Mouse (Mus musculus): ENCODE measurements around the gene Myh11. TPM values are rescaled to one million over a fixed set of nuclear protein-coding genes. Genes with fewer than 3 reads are reported as not detected.
"Not testable (repeated sequence)": the region's sequence is repeated elsewhere in the genome, so short reads cannot be mapped to it uniquely, and the experiment has no call there.

Myh11 gene
- polyA plus RNA-seq, 1 experiment from 2014 or later: 0.17 TPM

DNA sequence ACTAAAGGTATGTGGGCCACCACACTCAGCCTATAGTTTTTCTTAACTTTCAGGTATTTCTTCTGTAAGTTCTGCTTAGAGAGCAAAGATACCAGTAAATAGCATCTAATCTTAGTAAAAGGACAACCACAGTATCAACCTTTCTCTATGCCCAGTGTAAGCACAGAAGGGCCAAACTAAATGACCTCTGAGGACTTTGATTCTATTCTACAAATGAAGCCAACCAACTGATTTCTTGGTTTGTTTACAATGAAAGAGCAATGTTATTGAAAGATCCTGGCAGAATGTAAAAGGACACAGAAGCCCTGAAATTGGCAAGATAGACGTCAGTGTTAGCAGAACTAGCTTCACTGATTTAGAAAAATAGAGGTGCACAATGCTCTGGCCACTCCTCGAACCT lies 135.5 kb downstream of the Myh11 start:
- not testable (repeated sequence) for DNase-seq (ENCODE audit: low spot score)
- peaks cover 36% of the 10 kb centered on the region for H3K36me3 ChIP-seq (replicated peaks)
- 87% methylated on average over 1 of the region's 2 CpGs for WGBS

DNA sequence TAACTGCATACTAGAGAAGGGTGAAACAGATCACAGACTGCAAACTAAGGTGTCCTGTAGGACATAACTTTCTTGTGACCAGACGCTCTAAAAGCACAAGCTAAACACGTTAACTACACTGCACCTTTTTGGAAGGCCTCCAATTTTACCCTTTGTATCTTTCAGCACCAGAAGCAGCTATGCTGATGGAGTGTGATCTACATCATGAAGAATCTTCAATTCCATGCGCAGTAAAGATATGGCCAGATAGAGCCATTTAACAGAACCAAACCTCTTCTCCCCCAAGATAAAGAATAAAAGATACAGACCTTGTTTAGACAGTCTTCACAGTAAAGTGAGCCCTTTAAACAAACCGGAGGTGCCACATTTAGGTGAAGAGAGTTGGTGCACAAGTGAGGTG lies 139.5 kb downstream of the Myh11 start:
- DNase-seq (ENCODE audit: low spot score): no peak
- Histone ChIP-seq H3K4me3 (no peak overlapping the region), H3K27ac (replicated peaks) (no peak overlapping the region), H3K27me3 (replicated peaks; ENCODE audit: low read depth, poor library complexity, severe bottlenecking) (no peaks in the 10 kb centered on the region), H3K36me3 (replicated peaks) (peaks cover 72% of the 10 kb centered on the region), H3K9me3 (no peaks in the 10 kb centered on the region), H3K4me1 (no peaks in the 10 kb centered on the region)
- 92% methylated on average over 4 of the region's 4 CpGs for WGBS

More for the DNA sequence above, 135.5 kb downstream of the Myh11 start:
- H3K27me3 ChIP-seq (replicated peaks; ENCODE audit: low read depth, poor library complexity, severe bottlenecking); H3K9me3 ChIP-seq; H3K27ac ChIP-seq (replicated peaks); H3K4me3 ChIP-seq: not testable (repeated sequence)
- H3K4me1 ChIP-seq: peaks cover 18% of the 10 kb centered on the region

DNA sequence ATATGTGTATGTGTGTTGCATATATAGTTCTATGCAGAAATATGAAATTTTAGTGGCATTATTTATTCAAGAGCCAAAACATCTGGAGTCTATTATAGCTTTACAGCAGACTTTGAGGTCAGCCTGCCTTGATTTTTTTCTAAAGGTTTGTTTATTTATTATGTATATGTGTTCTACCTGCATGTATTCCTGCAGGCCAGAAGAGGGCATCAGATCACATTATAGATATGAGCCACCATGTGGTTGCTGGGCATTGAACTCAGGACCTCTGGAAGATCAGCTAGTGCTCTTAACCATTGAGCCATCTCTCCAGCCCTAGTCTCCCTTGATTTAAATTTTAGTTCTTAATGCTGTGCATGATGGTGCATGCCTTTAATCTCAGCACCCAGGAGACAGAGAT lies 143.5 kb downstream of the Myh11 start:
- Histone ChIP-seq H3K27ac (replicated peaks) (no peak overlapping the region), H3K36me3 (replicated peaks) (peaks cover 94% of the 10 kb centered on the region), H3K4me3 (no peak overlapping the region), H3K27me3 (replicated peaks; ENCODE audit: low read depth, poor library complexity, severe bottlenecking) (no peaks in the 10 kb centered on the region), H3K4me1 (no peaks in the 10 kb centered on the region), H3K9me3 (no peaks in the 10 kb centered on the region)
- DNase-seq (ENCODE audit: low spot score): no peak

MicroRNAs encoded within 50 kb of the gene (microRNA counts, 519-probe panel; counts per million panel counts)
- microRNA mmu-miR-484: 3,791 counts per million, percentile 75 among the panel's probes with 10 or more counts

Small RNA genes within 50 kb of the gene (microRNA-seq; reads per million reads assigned to microRNA genes)
- 2,195 reads per million, percentile 82 among the genes with 10 or more reads in this experiment for gene Mir484

Other genes starting within 250 kb of the Myh11 start
- gene Nde1, start 128.1 kb downstream of the Myh11 start, polyA plus RNA-seq (2016; fragmentation: Nextera tagmentation; extraction: Ambion mirVana): 182 and 197 TPM in 2 replicates
- gene Marf1, start 128.0 kb downstream of the Myh11 start, polyA plus RNA-seq (2016; fragmentation: Nextera tagmentation; extraction: Ambion mirVana): 17.1 and 17.3 TPM in 2 replicates
- 149 and 151 TPM in 2 replicates for gene Fopnl, start 26.0 kb upstream of the Myh11 start, polyA plus RNA-seq (2016; fragmentation: Nextera tagmentation; extraction: Ambion mirVana)
- 11.5 and 12.1 TPM in 2 replicates for gene Abcc1, start 70.2 kb upstream of the Myh11 start, polyA plus RNA-seq (2016; fragmentation: Nextera tagmentation; extraction: Ambion mirVana)